Mouse (Mus musculus) adrenal gland, postnatal 14 days (tissue): ENCODE data around the gene Kremen2. TPM values are rescaled to one million over a fixed set of nuclear protein-coding genes. Genes with fewer than 3 reads are reported as not detected.
"Not testable (repeated sequence)": the region's sequence is repeated elsewhere in the genome, so short reads cannot be mapped to it uniquely, and the experiment has no call there.

ENCODE experiments used
- DNase-seq: peaks from one replicate; pipeline ENCODE4 v3.0.0; 2021; ENCODE audit warnings: mixed read lengths
- long read RNA-seq, 2 experiments: library from polyadenylated mRNA; stranded (forward); transcript quantifications; one replicate each; pipeline ENCODE4 v2.0.0; 2021
- total RNA-seq: library from RNA; stranded (reverse); gene quantifications from 2 replicates; pipeline ENCODE4 v1.2.3, GENCODE M21; 2021

Gene Kremen2
- not detected in 2 replicates for total RNA-seq
- long read RNA-seq, experiment 1, result 0 reads
- long read RNA-seq, experiment 2, partial matches to known transcripts, result 0 of 1 reads
- long read RNA-seq, experiment 2, other reads (novel, unspliced or antisense), result 1 of 1 reads

DNA sequence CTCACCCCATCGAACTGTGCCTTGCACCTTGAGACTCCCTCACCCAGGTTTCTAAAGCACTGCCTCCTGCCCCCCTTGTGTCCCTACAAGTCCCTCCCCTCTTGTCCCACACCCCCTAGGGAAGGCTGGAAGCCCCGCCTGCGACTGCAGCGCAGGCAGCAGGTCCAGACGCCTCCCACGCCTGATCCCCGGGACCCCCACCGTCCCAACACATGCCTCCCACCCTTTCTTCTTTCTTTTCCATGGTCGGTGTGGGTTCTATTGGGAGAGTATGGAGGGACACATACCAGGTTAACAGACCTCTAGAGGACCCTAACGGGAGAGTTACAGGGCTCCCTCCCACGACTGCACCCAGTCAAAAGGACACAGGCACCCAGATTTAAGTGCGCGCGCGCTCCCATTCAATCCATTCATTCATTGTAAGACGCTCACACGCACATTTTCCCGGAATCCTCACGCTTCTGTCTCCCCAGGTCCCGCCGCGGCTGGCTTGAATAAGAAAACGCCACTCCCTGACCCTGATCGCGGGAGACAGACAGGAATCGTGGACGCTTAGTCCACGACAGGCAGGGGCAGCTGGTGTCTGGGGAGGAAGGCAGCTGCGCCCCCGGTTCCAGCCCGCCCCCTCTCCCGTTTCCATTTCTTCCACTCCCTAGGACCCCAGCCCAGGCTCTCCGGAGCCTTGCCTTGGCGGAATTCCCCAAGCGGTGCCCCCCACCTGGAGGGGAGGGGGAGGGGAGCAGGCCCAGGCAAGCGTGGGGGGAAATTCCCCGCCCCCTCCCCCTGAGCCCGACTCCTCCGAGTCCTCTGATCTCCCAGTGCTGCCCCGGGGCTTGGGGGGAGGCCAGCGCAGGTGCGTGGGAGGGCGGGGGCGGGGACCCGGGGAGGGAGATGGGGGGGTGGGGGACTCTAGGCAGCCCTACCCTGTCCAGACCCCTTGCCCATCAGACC lies at the start of gene Kremen2:
TSS of gene Kremen2 (minus strand) at position 533 of the 951 bp plus-strand sequence.
- no peak for DNase-seq

DNA sequence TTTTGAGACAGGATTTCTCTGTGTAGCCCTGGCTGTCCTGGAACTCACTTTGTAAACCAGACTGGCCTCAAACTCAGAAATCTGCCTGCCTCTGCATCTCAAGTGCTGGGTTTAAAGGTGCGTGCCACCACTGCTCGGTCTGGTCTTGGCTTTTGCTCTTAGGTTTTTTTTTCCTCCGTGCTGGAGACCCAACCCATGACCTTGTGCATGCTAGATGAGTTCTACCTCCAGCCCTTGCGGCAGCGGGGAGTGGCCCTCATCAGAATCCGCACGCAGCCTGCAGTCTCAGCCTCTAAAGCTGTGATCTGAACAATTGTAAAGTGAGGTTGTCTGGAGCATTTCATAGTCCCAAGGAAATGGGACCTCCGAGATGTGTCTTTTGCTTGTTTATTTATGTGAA lies 49.7 kb upstream of the Kremen2 start:
- no peak for DNase-seq

GRCm38 (mm10) chr17:23791079-23791357 lies 45.4 kb upstream of the Kremen2 start:
- no peak for DNase-seq

- peak; percentile 78 for DNase-seq
Observed at GRCm38 (mm10) chr17:23790269-23791078, 44.8 kb upstream of the Kremen2 start, which contains the start of gene Srrm2. Srrm2 (plus strand) TSS chr17:23790532.

DNA sequence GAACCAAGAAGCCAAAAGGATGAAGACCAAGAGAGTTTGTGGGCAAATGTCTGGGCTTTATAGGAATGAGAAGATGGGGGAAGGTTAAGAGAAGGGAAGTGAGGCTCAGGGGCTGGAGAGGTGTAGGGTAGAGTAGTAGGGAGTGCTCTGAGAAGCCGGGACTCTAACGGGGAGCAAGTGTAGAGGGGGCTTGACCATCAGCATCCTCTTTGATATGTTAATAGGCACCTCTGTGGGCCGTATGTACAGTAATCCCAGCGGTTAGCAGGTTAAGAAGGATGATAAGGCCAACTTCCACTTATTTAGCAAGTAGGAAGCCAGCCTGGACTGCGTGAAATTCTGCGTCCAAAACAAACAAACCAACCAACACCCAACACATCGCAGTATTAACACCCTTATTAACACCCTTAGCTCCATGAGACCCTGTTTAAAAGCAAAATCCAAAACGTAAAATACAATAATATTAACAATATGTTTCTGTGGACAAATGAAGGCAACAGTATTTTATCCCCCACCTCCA lies 44.2 kb upstream of the Kremen2 start:
- DNase-seq, result no peak

GRCm38 (mm10) chr17:23788973-23789372 lies 43.3 kb upstream of the Kremen2 start:
- no peak for DNase-seq

GRCm38 (mm10) chr17:23786510-23786931 lies 40.9 kb upstream of the Kremen2 start:
- peak; percentile 44 for DNase-seq

DNA sequence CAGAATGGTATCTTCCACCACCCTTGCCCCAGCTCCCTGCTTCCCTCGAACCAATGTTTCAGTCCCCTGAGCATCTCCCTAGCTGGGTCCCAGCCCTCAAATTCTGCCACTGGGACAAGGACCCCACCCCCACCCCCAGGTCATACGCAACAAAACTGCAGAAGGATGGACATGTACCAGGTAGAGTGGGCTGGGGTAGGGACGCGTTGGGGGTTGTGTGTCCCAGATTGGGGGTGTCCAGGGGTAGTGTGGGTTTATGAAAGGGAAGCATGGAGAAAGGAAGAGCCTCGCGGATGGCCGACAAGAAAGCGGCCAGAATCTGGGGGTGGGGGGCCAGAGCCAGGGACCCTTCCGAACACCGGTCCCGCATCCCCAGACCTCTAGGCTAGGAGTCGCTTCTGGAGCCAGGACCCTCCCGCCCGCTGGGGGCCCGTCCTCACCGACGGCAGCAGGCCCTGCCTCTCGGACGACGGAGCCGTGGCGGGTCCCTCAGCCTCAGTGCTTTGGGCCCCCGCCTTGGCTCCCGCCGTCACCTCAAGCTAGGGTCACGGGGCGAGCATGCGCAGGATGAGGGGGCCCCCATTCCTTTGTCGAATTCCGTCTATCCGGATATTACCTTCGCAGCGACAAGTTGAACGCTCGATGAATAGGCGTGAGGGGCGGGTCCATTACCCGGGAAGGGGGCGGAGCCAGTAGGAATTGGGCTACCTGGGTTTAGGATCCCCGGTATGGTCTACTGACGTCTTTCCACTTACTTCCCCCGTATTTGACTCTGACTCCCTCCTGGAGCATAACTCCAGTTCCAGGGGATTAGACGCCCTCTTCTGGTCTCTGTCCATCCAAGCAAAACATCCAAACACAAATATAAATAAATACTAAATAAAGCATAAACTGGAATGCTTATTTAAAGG lies 40.2 kb upstream of the Kremen2 start, which contains the start of gene Flywch2:
TSS of gene Flywch2 (minus strand) at position 521 of the 911 bp plus-strand sequence.
- DNase-seq, result peak; percentile 89

DNA sequence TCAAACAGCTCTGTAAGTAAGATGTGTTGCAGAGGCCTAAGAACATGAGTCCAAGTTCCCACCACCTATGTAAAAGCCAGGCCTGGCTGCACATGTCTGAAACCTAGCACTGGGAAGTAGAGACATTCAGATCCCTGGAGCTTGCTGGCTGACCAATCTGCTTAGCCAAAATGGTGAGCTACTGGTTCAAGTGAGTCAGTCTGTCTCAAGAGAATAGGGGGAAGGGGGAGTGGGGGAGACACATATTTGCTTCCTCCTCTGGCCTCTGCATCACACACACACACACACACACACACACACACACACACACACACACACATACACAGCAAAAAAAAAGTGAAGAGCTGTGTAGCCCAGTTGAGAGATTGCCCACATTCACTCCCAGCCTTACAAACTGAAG lies 37.7 kb upstream of the Kremen2 start:
- no peak for DNase-seq

GRCm38 (mm10) chr17:23778447-23778846 lies 32.8 kb upstream of the Kremen2 start:
- DNase-seq, result no peak

DNA sequence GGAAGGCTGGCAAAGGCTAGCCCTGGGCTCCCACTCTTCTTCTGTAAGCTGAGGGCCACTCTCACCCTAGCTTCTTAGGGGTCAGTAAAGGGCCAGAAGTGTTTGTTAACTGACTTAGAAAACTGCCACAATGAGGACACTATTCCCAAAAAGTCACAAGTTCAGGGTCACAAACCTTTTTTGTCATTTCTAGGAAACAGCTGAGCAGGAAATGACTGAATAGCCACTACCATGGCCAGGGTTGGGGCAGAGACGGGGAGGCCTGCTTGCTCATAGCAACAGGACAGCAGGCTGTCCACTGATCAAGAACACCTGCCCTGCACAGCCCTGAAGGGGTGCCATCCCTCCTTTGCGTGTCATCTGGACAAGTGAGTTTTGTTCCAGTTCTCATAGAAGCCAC lies 31.5 kb upstream of the Kremen2 start:
- DNase-seq, result no peak

DNA sequence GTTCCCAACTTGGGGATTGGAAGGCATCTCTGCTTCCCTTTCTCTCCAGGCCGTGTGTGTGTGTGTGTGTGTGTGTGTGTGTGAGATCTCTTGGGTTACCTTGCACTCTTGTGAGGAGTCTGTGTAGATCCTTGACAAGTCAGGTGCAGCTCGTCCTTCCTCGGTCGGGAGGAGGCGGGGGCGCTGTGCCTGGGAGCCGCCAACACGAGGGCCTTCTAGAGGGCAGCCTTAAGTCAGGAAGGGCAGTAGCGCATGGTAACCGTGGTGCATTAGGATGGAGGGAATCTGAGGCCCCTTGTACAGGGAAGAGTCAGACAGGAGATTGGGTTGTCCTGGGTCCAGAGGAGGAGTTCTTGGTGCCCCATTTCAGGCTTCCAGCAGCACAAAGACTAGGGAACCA lies 30.6 kb upstream of the Kremen2 start:
- DNase-seq, result no peak

- DNase-seq, result peak; percentile 92
Observed at GRCm38 (mm10) chr17:23774090-23774489, 28.5 kb upstream of the Kremen2 start.

DNA sequence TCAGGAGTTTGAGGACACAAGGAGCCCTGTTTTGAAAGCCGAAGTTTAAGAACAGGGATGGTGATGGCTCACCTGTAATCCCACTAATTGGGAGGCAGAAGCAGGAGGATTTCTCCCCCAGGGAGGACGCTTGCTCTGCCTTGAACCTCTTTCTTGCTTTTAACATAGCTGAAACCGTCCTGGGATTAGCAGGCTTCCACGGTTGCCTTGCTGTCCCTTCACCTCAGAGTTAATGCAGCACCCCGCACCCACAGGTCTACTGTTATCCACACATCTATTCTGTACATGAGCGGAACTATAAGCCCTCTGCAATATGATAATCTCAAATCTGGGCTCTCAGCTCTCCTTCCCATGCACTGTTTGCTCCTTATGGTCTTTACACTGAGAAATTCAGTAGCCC lies 28.0 kb upstream of the Kremen2 start:
- no peak for DNase-seq

DNA sequence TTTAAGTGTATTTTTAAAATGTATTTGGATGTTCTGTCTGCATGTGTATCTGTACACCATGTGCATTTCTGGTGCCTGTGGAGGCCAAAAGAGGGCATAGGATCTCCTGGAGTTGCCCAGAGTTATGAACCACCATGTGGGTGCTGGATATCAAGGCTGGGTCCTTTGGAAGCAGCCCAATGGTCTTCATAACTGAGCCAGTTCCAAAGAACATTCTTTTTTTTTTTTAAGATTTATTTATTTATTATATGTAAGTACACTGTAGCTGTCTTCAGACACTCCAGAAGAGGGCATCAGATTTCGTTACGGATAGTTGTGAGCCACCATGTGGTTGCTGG lies 26.6 kb upstream of the Kremen2 start:
- DNase-seq, result not testable (repeated sequence)

DNA sequence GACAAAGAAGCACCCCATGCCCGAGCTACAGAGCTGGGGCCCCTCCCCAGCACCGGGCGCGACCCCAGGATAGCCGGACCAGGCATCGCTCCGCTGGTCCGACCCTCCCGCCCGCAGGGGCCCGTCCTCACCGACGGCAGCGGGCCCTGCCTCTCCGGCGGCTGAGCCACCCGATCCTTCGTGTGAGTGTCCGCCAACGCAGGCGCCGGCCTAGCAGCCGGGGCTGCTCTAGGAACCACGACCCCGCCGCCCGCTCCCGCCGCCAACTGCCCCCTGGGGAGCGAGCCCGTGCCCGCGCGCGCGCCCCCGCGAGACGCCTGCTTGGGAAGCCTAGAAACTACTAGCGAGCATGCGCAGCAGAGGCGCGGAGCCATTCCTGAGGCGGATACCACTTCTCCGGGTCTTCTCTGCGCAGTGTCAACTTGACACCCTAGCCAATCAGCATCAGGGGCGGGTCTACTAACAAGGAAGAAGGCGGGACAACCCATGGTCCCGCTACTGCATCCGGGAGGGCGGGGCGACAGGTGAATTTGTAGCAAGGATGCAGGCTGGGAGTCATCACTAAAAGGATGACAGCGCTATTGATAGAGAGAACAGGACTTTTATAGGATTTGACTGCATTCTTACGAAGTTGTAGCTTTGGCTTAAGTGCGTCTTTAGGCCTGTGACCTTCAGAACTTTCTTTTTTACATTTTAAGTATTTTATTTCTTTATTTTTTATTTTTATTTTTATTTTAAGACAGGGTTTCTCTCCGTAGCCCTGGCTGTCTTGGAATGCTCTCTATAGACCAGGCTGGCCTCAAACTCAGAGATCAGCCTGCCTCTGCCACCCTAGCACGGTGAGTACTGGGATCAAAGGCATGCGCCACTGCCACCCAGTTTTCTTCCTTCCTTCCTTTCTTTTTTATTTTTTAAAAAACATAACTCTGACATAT lies 25.9 kb upstream of the Kremen2 start, which contains the start of gene Flywch1:
TSS of gene Flywch1 (minus strand) at position 319 of the 935 bp plus-strand sequence.
- DNase-seq, result peak; percentile 98

DNA sequence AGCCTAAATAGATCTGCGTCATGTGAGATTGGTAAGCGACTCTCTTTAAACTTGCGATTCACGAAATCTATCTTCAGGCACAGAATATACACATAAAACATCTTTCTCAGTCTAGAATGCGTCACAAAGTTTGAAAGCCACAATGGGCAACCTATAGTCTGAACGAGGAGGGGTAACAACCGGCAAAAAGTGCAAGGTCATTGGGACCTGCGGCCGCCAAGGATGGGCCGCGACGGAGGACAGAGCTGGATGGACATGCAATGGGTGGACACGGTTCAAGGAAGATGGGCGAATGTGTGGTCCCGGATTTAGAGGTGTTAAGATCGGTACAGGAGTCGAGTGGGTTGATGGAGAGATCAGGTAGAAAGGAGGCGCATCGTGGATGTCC lies 25.3 kb upstream of the Kremen2 start:
- no peak for DNase-seq

DNA sequence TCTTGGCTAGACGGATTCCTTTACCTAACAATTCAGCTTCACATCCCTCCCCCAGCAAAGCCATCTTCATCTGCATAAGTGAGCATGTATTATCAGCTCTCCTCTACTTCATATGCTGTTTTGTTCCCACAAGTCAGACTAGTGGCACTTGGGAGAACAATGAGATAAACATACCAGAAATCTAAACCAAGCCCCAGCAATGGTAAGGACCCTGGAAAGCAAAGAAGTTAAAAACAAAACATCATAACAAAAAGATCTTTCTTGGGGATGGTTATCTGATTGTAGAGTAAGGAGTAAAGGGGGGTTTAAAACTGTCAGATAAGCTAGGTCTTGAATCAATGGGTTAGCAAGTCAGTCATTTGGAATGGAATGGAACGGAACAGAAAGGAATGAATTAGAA lies 24.9 kb upstream of the Kremen2 start:
- DNase-seq, result no peak

DNA sequence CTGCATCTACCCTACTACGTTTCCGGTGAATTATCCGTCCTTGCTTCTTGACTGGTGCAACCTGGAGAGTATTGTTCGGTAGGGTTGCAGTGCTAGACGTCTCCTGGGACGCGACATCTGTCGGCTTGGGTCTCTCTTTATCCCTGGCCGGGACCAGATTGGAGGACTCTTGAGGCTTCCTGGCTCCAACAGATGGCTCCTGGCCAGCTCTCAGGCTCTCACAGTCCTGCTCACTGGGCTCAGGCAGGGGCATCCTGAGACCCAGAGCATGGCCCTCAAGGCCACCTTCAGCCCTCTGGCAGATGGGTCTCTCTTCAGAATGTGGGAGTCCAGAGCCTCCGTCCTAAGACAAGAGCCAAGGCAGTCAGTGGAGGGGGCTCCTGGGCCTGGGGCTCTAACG lies 17.3 kb upstream of the Kremen2 start:
- DNase-seq, result no peak

DNA sequence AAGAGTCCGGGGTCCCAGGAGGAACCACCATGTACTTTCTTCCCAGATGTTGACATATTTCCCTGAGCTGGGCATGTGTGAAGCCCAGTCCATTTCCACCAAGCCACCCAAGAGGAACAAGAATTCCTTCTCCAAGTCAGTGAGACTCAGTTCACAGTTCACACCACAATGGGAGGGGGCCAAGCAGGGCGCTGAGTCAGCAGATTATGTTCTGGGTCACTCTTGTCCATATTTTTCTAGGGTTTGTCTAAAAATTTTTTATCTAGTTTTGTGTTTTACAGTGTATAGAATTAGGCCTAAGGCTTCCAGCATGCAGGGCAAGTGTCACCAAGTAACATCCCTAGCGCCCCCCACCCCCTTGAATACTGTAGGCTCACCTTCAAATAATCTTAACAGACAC lies 15.5 kb upstream of the Kremen2 start:
- DNase-seq, result no peak
